Mouse (Mus musculus) lung, postnatal 0 days (tissue): ENCODE results near the gene Fgf13. TPM values are rescaled to one million over a fixed set of nuclear protein-coding genes. Genes with fewer than 3 reads are reported as not detected.
A peak's percentile ranks its signal among the peaks of the same experiment; 100 is the strongest.

Experiments used
- ATAC-seq: fragments of 200-750 bp; cut with Nextera tagmentation; 2 replicates; pipeline ENCODE4 v1.8.0; 2017; ENCODE audit warnings: moderate library complexity
- DNase-seq: peaks from one replicate; pipeline ENCODE4 v3.0.0-alpha.2; 2016; ENCODE audit warnings: low spot score
- H3K27ac ChIP-seq: fragments of 300-500 bp; sonication (generic); 2 replicates; pipeline ENCODE4 v1.5.1; 2014; ENCODE audit warnings: antibody characterized with exemption, mild to moderate bottlenecking, low read length, mixed read lengths
- H3K27me3 ChIP-seq: fragments of 300-500 bp; sonication (generic); replicated peaks from 2 replicates; pipeline ENCODE4 v1.6.1; 2014; ENCODE audit warnings: low read length, mixed read lengths; ENCODE audit not compliant: insufficient read depth
- H3K36me3 ChIP-seq: fragments of 300-500 bp; sonication (generic); 2 replicates; pipeline ENCODE4 v1.6.1; 2014; ENCODE audit warnings: low read length, mixed read lengths; ENCODE audit not compliant: insufficient read depth
- H3K4me1 ChIP-seq: fragments of 300-500 bp; sonication (generic); 2 replicates; pipeline ENCODE4 v1.6.1; 2014; ENCODE audit warnings: antibody characterized with exemption, low read depth, low read length, mixed read lengths; ENCODE audit not compliant: insufficient read depth
- H3K4me2 ChIP-seq: fragments of 300-500 bp; sonication (generic); replicated peaks from 2 replicates; pipeline ENCODE4 v1.6.1; 2014; ENCODE audit warnings: low read depth, mild to moderate bottlenecking, low read length, moderate library complexity, mixed read lengths
- H3K4me3 ChIP-seq: fragments of 300-500 bp; sonication (generic); 2 replicates; pipeline ENCODE4 v1.5.1; 2014; ENCODE audit warnings: low read depth, low read length
- H3K9ac ChIP-seq: fragments of 300-500 bp; sonication (generic); replicated peaks from 2 replicates; pipeline ENCODE4 v1.6.1; 2014; ENCODE audit warnings: low read depth, mild to moderate bottlenecking
- H3K9me3 ChIP-seq: fragments of 300-500 bp; sonication (generic); 2 replicates; pipeline ENCODE4 v1.6.1; 2016; ENCODE audit warnings: low read length, mixed read lengths
- CTCF ChIP-seq: IDR thresholded peaks from 2 replicates; pipeline ENCODE4 v1.5.1; 2016; ENCODE audit warnings: antibody characterized with exemption, mild to moderate bottlenecking
- EP300 ChIP-seq: IDR thresholded peaks from 2 replicates; pipeline ENCODE4 v1.6.1; 2016; ENCODE audit warnings: antibody characterized with exemption, mild to moderate bottlenecking, control low read depth
- WGBS: fragments of 180-500 bp; shearing (Covaris S2); extraction: QIAGEN DNeasy Blood & Tissue Kit; methylation state at CpG from one replicate; pipeline ENCODE4 v1.1.7; 2014; 5-methylcytosine and 5-hydroxymethylcytosine counted together
- polyA plus RNA-seq: library from polyadenylated mRNA; unstranded; fragments of >200 nt; fragmentation: Nextera tagmentation; extraction: Ambion mirVana; gene quantifications from 2 replicates; pipeline ENCODE4 v1.2.1, GENCODE M21; 2015

Gene Fgf13
- polyA plus RNA-seq, 1 experiment from 2014 or later: 0.79 TPM

DNA sequence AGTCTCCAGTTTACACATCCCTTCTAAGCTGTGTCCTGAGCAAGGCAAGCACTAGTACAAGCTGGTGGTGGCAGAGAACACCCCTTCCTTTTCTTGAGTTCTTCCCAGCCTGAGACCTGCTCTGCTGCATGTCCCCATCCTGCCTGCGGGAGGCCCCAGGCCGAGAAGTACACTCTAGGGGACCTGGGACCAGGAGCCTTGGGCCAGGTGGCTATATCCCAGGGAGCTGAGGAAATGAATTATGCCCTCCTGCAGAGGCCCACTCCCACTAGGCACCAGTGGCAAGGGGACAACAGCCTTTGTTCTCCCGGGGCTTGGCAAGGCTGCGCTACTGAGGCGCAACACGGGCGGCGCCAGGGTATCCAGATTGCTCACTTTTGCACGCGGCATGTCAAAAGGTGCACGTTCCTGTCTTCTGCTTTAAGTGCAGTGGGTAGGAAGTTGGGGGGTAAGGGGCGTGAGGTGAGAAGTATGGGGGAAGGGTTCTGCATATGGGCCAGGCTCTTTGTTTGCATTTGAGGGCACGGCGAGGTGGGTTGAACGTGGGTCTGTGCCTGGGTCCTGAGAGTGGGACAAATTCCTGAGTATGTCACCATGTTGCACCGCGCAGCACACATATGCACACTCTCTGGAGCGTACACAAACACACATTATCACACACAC is 1.7 kb downstream of the Fgf13 start:
- 0 out of 2 replicates have a peak overlapping the region, but pooled peaks have one; percentile 64 for H3K4me2 ChIP-seq
- no peak for DNase-seq
- H3K27ac ChIP-seq: no peak overlapping the region
- ATAC-seq: no peak
- no peaks in the 10 kb centered on the region for H3K9me3 ChIP-seq
- no peak for TF ChIP-seq EP300
- TF ChIP-seq CTCF: no peak
- no peaks in the 10 kb centered on the region for H3K27me3 ChIP-seq
- no peak overlapping the region for H3K9ac ChIP-seq
- H3K4me3 ChIP-seq: no peak overlapping the region
- no peaks in the 10 kb centered on the region for H3K36me3 ChIP-seq
- H3K4me1 ChIP-seq: no peaks in the 10 kb centered on the region
- WGBS: 22% methylated on average over 18 of the region's 18 CpGs

DNA sequence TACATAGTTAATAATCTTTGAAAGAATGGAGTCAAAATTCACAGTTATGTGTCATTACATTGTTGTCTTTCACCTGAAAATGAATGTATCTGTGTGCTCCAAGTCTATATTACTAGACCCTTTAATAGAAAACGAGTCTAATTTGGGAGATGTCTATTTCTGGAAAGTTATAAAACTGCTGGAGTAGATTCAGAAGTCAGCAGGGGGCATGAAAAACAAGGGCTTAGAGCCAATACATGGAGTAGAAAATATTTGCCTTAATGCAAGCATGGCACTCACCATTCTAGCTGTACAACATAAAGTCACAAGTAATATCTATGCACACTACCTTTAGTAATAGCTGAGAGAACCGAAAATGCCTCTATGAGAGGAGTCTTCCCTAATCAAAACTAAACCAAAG is 19.9 kb downstream of the Fgf13 start:
- WGBS: 58% methylated on average over 2 of the region's 2 CpGs
- Histone ChIP-seq H3K4me3 (no peak overlapping the region), H3K36me3 (no peaks in the 10 kb centered on the region), H3K9me3 (no peaks in the 10 kb centered on the region), H3K4me2 (no peak overlapping the region), H3K27me3 (no peaks in the 10 kb centered on the region), H3K9ac (no peak overlapping the region), H3K27ac (no peak overlapping the region), H3K4me1 (no peaks in the 10 kb centered on the region)
- ATAC-seq (no peak), DNase-seq (no peak)
- no peak for TF ChIP-seq EP300
- TF ChIP-seq CTCF: no peak

DNA sequence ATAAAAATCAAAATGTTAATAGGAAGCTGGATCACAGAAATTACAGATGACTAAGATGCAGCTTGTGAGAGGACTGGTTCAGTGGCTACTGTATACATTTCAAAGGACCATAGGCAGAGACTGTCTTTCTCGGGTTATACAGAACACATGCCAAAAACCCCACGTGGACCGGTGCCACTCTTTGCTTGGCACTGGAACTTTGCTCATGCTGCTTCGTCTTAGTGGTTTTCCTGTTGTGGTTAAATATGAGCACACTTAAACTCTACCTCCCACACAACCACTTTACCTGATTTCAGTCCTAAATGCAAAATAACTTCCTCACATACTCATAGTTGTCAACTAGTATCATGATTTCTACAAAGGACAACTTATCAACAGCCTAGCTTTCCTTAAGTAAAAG is 59.6 kb downstream of the Fgf13 start:
- DNase-seq (no peak), ATAC-seq (no peak)
- WGBS: 73% methylated on average over 4 of the region's 4 CpGs
- H3K36me3 ChIP-seq: no peaks in the 10 kb centered on the region
- no peak overlapping the region for H3K4me3 ChIP-seq
- no peaks in the 10 kb centered on the region for H3K9me3 ChIP-seq
- no peaks in the 10 kb centered on the region for H3K4me1 ChIP-seq
- TF ChIP-seq EP300: no peak
- no peak for TF ChIP-seq CTCF
- H3K27me3 ChIP-seq: no peaks in the 10 kb centered on the region
- no peak overlapping the region for H3K9ac ChIP-seq
- no peak overlapping the region for H3K27ac ChIP-seq
- no peak overlapping the region for H3K4me2 ChIP-seq

DNA sequence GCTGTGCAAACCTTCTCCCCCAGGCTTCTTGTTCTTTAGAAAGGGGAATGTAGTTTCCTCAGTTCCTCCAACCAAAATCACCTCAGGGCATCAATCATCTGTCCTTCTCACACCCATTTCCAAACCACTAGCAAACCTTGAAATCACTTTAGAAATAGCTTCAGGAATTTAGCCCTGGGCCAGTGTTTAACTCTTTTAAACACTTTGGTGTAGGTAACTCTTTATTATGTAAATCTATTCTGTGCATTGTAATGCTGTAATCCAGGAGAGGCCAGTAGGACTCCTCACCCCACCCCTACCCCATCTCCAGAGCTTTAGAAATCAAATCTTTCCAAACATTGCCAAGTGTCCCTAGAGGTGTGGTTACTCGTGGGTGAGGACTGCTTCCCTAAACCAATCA is 74.5 kb downstream of the Fgf13 start:
- no peaks in the 10 kb centered on the region for H3K36me3 ChIP-seq
- no peak overlapping the region for H3K4me2 ChIP-seq
- TF ChIP-seq EP300: no peak
- TF ChIP-seq CTCF: no peak
- no peak overlapping the region for H3K4me3 ChIP-seq
- H3K27me3 ChIP-seq: no peaks in the 10 kb centered on the region
- no peak overlapping the region for H3K9ac ChIP-seq
- WGBS: 36% methylated on average over 1 of the region's 1 CpGs
- ATAC-seq (no peak), DNase-seq (no peak)
- H3K9me3 ChIP-seq: no peaks in the 10 kb centered on the region
- H3K27ac ChIP-seq: no peak overlapping the region
- H3K4me1 ChIP-seq: no peaks in the 10 kb centered on the region

DNA sequence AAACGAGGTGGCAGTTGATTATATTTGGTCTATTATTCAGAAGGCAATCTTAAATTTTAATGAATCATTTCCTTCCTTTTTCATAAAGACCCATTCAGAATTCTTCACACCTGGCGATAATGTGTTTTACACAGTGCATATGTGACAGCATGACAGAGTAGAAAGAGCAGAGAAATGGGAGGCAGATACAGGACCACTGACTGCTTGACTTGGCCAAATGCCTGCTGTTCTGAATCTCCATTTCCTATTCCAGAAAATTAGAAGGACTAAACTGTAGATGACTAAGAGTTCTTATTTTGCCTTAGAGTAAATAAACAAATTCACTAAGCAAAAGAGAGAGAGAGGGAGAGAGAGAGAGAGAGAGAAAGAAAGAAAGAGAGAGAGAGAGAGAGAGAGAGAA is 82.4 kb downstream of the Fgf13 start:
- H3K27me3 ChIP-seq: no peaks in the 10 kb centered on the region
- H3K4me2 ChIP-seq: no peak overlapping the region
- TF ChIP-seq EP300 (no peak), CTCF (no peak)
- DNase-seq: no peak
- no peak for ATAC-seq
- H3K9ac ChIP-seq: no peak overlapping the region
- no peak overlapping the region for H3K27ac ChIP-seq
- no peaks in the 10 kb centered on the region for H3K4me1 ChIP-seq
- no peaks in the 10 kb centered on the region for H3K36me3 ChIP-seq
- H3K9me3 ChIP-seq: no peaks in the 10 kb centered on the region
- H3K4me3 ChIP-seq: no peak overlapping the region
- 48% methylated on average over 2 of the region's 2 CpGs for WGBS

DNA sequence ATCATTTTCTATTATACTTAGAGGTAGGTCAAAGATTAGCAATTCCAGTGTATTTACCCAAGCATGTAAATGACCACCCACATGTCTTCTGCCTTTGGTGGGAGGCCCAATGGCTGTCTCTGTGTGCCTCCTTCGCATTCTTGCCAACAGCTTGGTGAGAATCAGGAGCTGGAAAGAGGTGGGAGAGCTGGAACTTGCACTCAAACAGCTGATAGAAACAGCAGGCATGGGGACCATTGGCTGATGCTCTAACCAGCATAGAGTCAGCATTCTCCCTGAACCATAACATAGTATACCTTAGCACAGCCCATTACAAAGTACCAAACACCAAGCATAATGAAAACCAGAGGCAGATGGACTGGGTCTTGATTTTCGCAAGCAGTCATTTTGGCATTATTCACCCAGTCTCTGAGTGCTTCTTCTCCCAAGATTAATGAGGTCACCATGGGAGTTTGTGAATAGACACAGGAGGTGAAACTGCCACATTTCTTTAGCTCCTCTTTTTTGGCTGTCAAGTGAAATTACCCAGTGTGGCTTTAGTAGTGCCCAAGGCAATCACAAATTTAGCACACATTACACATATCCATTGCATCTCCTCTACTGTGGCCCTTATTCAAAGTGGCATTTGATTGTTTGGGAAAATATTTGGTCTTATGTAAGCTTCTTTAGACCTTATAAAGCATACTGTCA is 165.1 kb downstream of the Fgf13 start:
- Histone ChIP-seq H3K36me3 (no peaks in the 10 kb centered on the region), H3K4me3 (no peak overlapping the region)

More for the DNA sequence above, 165.1 kb downstream of the Fgf13 start:
- TF ChIP-seq CTCF: no peak
- no peak for TF ChIP-seq EP300
- no peaks in the 10 kb centered on the region for H3K9me3 ChIP-seq
- no peak overlapping the region for H3K9ac ChIP-seq
- DNase-seq (no peak), ATAC-seq (no peak)
- no peak overlapping the region for H3K27ac ChIP-seq
- H3K27me3 ChIP-seq: no peaks in the 10 kb centered on the region
- no peak overlapping the region for H3K4me2 ChIP-seq
- H3K4me1 ChIP-seq: no peaks in the 10 kb centered on the region
- WGBS: 73% methylated on average over 2 of the region's 2 CpGs
